Mouse (Mus musculus) MEL (cell line): ENCODE results near the gene Igf1r. TPM values are rescaled to one million over a fixed set of nuclear protein-coding genes. Genes with fewer than 3 reads are reported as not detected.

Source experiments
- DNase-seq: peaks from one replicate; pipeline ENCODE4 v3.0.0; 2011; ENCODE audit warnings: low read depth, low spot score
- H3K27ac ChIP-seq: 2 replicates; pipeline ENCODE4 v1.5.1; 2012; ENCODE audit warnings: low read depth, mild to moderate bottlenecking, control low read depth, low read length, moderate library complexity; ENCODE audit not compliant: control insufficient read depth
- H3K27me3 ChIP-seq, 2 experiments: fragments of 150-350 bp in 1 of 2; sonication (generic) in 1 of 2; 2 replicates each; pipeline ENCODE4 v1.6.1; 2012; ENCODE audit warnings: low read length in 2 of 2, mild to moderate bottlenecking in 2 of 2, improper control_type of control experiment in 1 of 2, moderate library complexity in 1 of 2; ENCODE audit not compliant: insufficient read depth in 2 of 2, control insufficient read depth in 1 of 2
- H3K36me3 ChIP-seq, 2 experiments: 2 replicates each; pipeline ENCODE4 v1.6.1; 2012 to 2014; ENCODE audit warnings: low read length in 2 of 2, improper control_type of control experiment in 1 of 2, inconsistent platforms in 1 of 2, mild to moderate bottlenecking in 1 of 2; ENCODE audit not compliant: insufficient read depth in 2 of 2, control insufficient read depth in 1 of 2
- H3K4me1 ChIP-seq, 2 experiments: fragments of 150-350 bp in 1 of 2; sonication (generic) in 1 of 2; 2 replicates each; pipeline ENCODE4 v1.6.1; 2012; ENCODE audit warnings: low read length in 2 of 2, improper control_type of control experiment in 1 of 2, mild to moderate bottlenecking in 1 of 2; ENCODE audit not compliant: insufficient read depth in 2 of 2, control insufficient read depth in 1 of 2
- H3K4me3 ChIP-seq, 2 experiments: fragments of 150-350 bp in 1 of 2; sonication (generic) in 1 of 2; 2 replicates each; pipeline ENCODE4 v1.5.1; 2012; ENCODE audit warnings: low read depth in 2 of 2, low read length in 2 of 2, mild to moderate bottlenecking in 2 of 2, moderate library complexity in 2 of 2, control low read depth in 1 of 2, improper control_type of control experiment in 1 of 2; ENCODE audit not compliant: control insufficient read depth in 1 of 2, insufficient read depth in 1 of 2
- H3K79me2 ChIP-seq: 2 replicates; pipeline ENCODE4 v1.6.1; 2012; ENCODE audit warnings: mild to moderate bottlenecking, low read length, moderate library complexity; ENCODE audit not compliant: control insufficient read depth, poor library complexity, insufficient read depth
- H3K9ac ChIP-seq: 2 replicates; pipeline ENCODE4 v1.6.1; 2012; ENCODE audit warnings: low read depth, mild to moderate bottlenecking, control low read depth, low read length, moderate library complexity; ENCODE audit not compliant: control insufficient read depth, poor library complexity, severe bottlenecking
- H3K9me3 ChIP-seq: fragments of 150-350 bp; sonication (generic); replicated peaks from 2 replicates; pipeline ENCODE4 v1.6.1; 2012; ENCODE audit warnings: mild to moderate bottlenecking, low read length, improper control_type of control experiment, moderate library complexity; ENCODE audit not compliant: insufficient read depth
- ELF1 ChIP-seq: IDR thresholded peaks from 2 replicates; pipeline ENCODE4 v1.6.1; 2014; ENCODE audit warnings: low read depth, mild to moderate bottlenecking, inconsistent platforms, low read length, improper control_type of control experiment, moderate library complexity
- GABPA ChIP-seq: IDR thresholded peaks from 2 replicates; pipeline ENCODE4 v1.6.1; 2012; ENCODE audit warnings: low read depth, mild to moderate bottlenecking, inconsistent platforms, low read length, improper control_type of control experiment, moderate library complexity
- GATA1 ChIP-seq: IDR thresholded peaks from 2 replicates; pipeline ENCODE4 v1.6.1; 2011; ENCODE audit warnings: low read depth, low read length, improper control_type of control experiment
- JUND ChIP-seq: IDR thresholded peaks from 2 replicates; pipeline ENCODE4 v1.6.1; 2011; ENCODE audit warnings: low read depth, mild to moderate bottlenecking, improper control_type of control experiment, low read length
- MAX ChIP-seq: IDR thresholded peaks from 2 replicates; pipeline ENCODE4 v1.6.1; 2011; ENCODE audit warnings: low read length, improper control_type of control experiment
- MXI1 ChIP-seq: IDR thresholded peaks from 2 replicates; pipeline ENCODE4 v1.6.1; 2011; ENCODE audit warnings: mild to moderate bottlenecking, low read depth, low read length, improper control_type of control experiment
- POLR2AphosphoS2 ChIP-seq: IDR thresholded peaks from 2 replicates; pipeline ENCODE4 v1.6.1; 2011; ENCODE audit warnings: low read length, improper control_type of control experiment
- SMC3 ChIP-seq: IDR thresholded peaks from 2 replicates; pipeline ENCODE4 v1.6.1; 2011; ENCODE audit warnings: low read depth, low read length, improper control_type of control experiment
- TBP ChIP-seq: IDR thresholded peaks from 2 replicates; pipeline ENCODE4 v1.8.0; 2011; ENCODE audit warnings: low read depth, low read length, improper control_type of control experiment
- UBTF ChIP-seq: IDR thresholded peaks from 2 replicates; pipeline ENCODE4 v1.6.1; 2012; ENCODE audit warnings: low read depth, mild to moderate bottlenecking, inconsistent platforms, low read length, improper control_type of control experiment, moderate library complexity, borderline replicate concordance; ENCODE audit not compliant: insufficient read depth
- USF1 ChIP-seq: IDR thresholded peaks from 2 replicates; pipeline ENCODE4 v1.6.1; 2014; ENCODE audit warnings: low read depth, mild to moderate bottlenecking, inconsistent platforms, low read length, improper control_type of control experiment, moderate library complexity
- USF2 ChIP-seq, 2 experiments: IDR thresholded peaks; 2 replicates each; pipeline ENCODE4 v1.6.1; 2011 to 2012; ENCODE audit warnings: improper control_type of control experiment in 2 of 2, low read length in 2 of 2, borderline replicate concordance in 1 of 2, inconsistent platforms in 1 of 2, low read depth in 1 of 2, mild to moderate bottlenecking in 1 of 2; ENCODE audit not compliant: insufficient read depth in 1 of 2
- ZC3H11A ChIP-seq: IDR thresholded peaks from 2 replicates; pipeline ENCODE4 v1.6.1; 2012; ENCODE audit warnings: low read depth, mild to moderate bottlenecking, inconsistent platforms, low read length, improper control_type of control experiment
- ZKSCAN1 ChIP-seq: IDR thresholded peaks from 2 replicates; pipeline ENCODE4 v1.6.1; 2012; ENCODE audit warnings: low read depth, mild to moderate bottlenecking, inconsistent platforms, low read length, improper control_type of control experiment, moderate library complexity
- ZNF384 ChIP-seq: IDR thresholded peaks from 2 replicates; pipeline ENCODE4 v1.6.1; 2012; ENCODE audit warnings: low read depth, mild to moderate bottlenecking, inconsistent platforms, low read length, improper control_type of control experiment
- polyA plus RNA-seq, 2 experiments: library from polyadenylated mRNA; stranded (reverse) in 1 of 2; unstranded in 1 of 2; fragments of >175 nt in 1 of 2; fragments of >200 nt in 1 of 2; gene quantifications; 2 replicates each; pipeline versions ENCODE4 v1.2.1 to v1.2.4; 2012; ENCODE audit warnings: low replicate concordance in 2 of 2, low read depth in 1 of 2; ENCODE audit not compliant: insufficient read length in 2 of 2, insufficient read depth in 1 of 2, missing spikeins in 1 of 2
- total RNA-seq: library from RNA; depleted of rRNA; stranded (reverse); fragments of 300-350 nt; gene quantifications from 2 replicates; pipeline ENCODE4 v1.2.3, GENCODE M21; 2012

The Igf1r gene
- total and polyA plus RNA-seq, 3 experiments = 11.8 to 11.9 TPM; not detected in 1

GRCm38 (mm10) chr7:68021741-68022140, 69.1 kb downstream of the Igf1r start:
- Histone ChIP-seq H3K36me3 (peaks cover 0 to 3% of the 10 kb centered on the region in 2 experiments; a peak in 3 of 4 replicates), H3K27me3 (no peaks in the 10 kb centered on the region)
- no peak for TF ChIP-seq USF2 (IDR thresholded peaks at IDR 0.05; ENCODE audit: borderline replicate concordance in 1 of 2, insufficient read depth in 1 of 2, low read depth in 1 of 2, low read length in 2 of 2)
- no peak for TF ChIP-seq MAX
- TF ChIP-seq POLR2AphosphoS2 = no peak
- no peak for TF ChIP-seq ZNF384
- TF ChIP-seq JUND = no peak
- TF ChIP-seq ZKSCAN1 = no peak
- TF ChIP-seq GATA1 = no peak
- TF ChIP-seq, all 39 proteins: peak for 0
- H3K4me1 ChIP-seq = peaks cover 0 to 4% of the 10 kb centered on the region in 2 experiments; a peak in 1 of 4 replicates
- no peak for DNase-seq
- no peak overlapping the region for H3K27ac ChIP-seq
- H3K9me3 ChIP-seq = no peaks in the 10 kb centered on the region
- H3K4me3 ChIP-seq = no peak overlapping the region
- no peaks in the 10 kb centered on the region; the same call in 1 of the 2 replicates for H3K79me2 ChIP-seq
- H3K9ac ChIP-seq = no peak overlapping the region

GRCm38 (mm10) chr7:68022188-68022587, 69.6 kb downstream of the Igf1r start:
- H3K27ac ChIP-seq = no peak overlapping the region
- H3K36me3 ChIP-seq = peaks cover 2 to 3% of the 10 kb centered on the region in 2 experiments
- H3K4me1 ChIP-seq = peaks cover 2 to 4% of the 10 kb centered on the region in 2 experiments; a peak in 2 of 4 replicates
- H3K79me2 ChIP-seq = no peaks in the 10 kb centered on the region; the same call in 1 of the 2 replicates
- H3K4me3 ChIP-seq = no peak overlapping the region
- no peak for DNase-seq
- no peaks in the 10 kb centered on the region for H3K9me3 ChIP-seq
- H3K9ac ChIP-seq = no peak overlapping the region
- no peak for TF ChIP-seq TBP
- TF ChIP-seq ZNF384 = no peak
- no peak for TF ChIP-seq ZC3H11A
- no peak for TF ChIP-seq SMC3
- no peak for TF ChIP-seq GABPA
- TF ChIP-seq MXI1 = no peak
- no peaks in the 10 kb centered on the region for H3K27me3 ChIP-seq

- Histone ChIP-seq H3K27ac (no peak overlapping the region), H3K4me1 (peaks cover 2 to 15% of the 10 kb centered on the region in 2 experiments; a peak in 3 of 4 replicates), H3K27me3 (no peaks in the 10 kb centered on the region)
Measured at GRCm38 (mm10) chr7:68023882-68024281, 71.3 kb downstream of the Igf1r start.

More at GRCm38 (mm10) chr7:68023882-68024281, 71.3 kb downstream of the Igf1r start:
- peaks cover 3 to 13% of the 10 kb centered on the region in 2 experiments for H3K36me3 ChIP-seq
- no peaks in the 10 kb centered on the region; the same call in 1 of the 2 replicates for H3K79me2 ChIP-seq
- H3K4me3 ChIP-seq = no peak overlapping the region
- H3K9ac ChIP-seq = no peak overlapping the region
- TF ChIP-seq UBTF = no peak
- TF ChIP-seq JUND = no peak
- no peak for TF ChIP-seq ELF1
- TF ChIP-seq USF1 = no peak
- TF ChIP-seq ZNF384 = no peak
- TF ChIP-seq, all 39 proteins: peak for 0
- no peak for DNase-seq
- no peaks in the 10 kb centered on the region for H3K9me3 ChIP-seq
